Mouse (Mus musculus) granulocyte monocyte progenitor cell, adult 5-6 weeks (primary cell): Measurements from ENCODE around the gene Luc7l3. TPM values are rescaled to one million over a fixed set of nuclear protein-coding genes. Genes with fewer than 3 reads are reported as not detected.
A peak's percentile ranks its signal among the peaks of the same experiment; 100 is the strongest.

Source experiments
- ATAC-seq: replicated peaks from 2 replicates; pipeline ENCODE4 v1.8.0; 2016; ENCODE audit warnings: mild to moderate bottlenecking, moderate TSS enrichment, inconsistent platforms; ENCODE audit not compliant: poor library complexity, severe bottlenecking
- total RNA-seq, 2 experiments: library from RNA; stranded (forward) in 1 of 2; stranded (reverse) in 1 of 2; fragments of 200-712, 200-1000 nt in 1 of 2; fragments of >200 nt in 1 of 2; fragmentation: Nextera tagmentation in 1 of 2; gene quantifications; 2 replicates each; pipeline ENCODE4 v1.2.3; 2014 to 2017

Luc7l3 gene
- total RNA-seq, 2 experiments from 2014 or later: 172 to 335 TPM

- ATAC-seq: no peak
Observed at GRCm38 (mm10) chr11:94314098-94314652, 7.6 kb downstream of the Luc7l3 start.

DNA sequence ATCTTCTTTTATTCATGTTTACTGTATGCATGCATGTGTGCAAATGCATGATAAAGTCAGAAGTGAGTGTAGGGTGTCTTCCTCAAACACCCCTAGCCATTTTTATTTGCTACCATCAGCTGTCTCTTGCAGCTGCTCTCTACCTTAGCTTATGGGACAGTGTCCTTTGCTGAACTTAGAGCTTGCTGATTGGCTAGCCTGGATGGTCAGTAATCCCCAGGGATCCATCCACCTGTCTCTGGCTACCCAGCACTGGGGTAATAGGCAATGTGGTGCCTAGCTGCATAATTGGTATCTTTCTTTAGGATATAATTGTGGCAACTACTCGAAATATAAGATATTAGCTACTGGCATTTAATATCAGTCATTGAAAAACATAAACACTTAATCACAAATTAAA, 9.1 kb downstream of the Luc7l3 start:
- ATAC-seq: no peak

- no peak for ATAC-seq
Observed at GRCm38 (mm10) chr11:94294996-94295845, 26.6 kb downstream of the Luc7l3 start.

DNA sequence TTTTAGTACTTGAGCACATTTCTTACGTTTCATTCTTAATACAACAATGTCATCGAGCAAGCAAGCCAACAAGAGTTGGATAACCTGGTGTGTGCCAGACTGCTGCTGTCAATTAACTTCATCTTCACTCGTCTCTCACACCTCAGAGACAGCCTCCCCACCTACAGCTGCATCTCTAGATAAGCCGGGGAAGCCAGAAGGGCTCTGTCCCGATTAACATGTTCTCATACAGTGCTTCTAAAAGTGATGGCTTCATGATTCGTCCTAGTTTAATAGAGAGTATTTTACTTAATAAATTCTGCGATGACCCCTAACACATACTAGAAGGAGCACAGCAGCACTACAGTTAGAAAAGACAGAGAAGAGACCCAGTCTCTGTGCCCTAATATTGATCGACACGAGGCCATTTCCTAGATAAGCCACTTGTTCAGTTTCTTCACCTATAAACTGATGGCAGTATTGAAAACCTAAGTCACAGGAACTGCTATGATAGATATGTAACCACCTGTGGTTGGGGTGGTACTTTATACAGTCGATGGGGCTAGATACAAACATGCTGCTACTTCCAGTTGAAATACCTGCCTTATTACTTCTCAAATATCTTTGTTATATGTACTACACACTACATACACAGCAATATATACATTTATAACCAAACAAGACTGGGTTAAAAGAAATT, 31.6 kb downstream of the Luc7l3 start:
- no peak for ATAC-seq

GRCm38 (mm10) chr11:94287105-94287504, 34.7 kb downstream of the Luc7l3 start:
- no peak for ATAC-seq

GRCm38 (mm10) chr11:94285886-94286574, 35.8 kb downstream of the Luc7l3 start:
- ATAC-seq: peak; percentile 10; the same call in 1 of the 2 replicates

DNA sequence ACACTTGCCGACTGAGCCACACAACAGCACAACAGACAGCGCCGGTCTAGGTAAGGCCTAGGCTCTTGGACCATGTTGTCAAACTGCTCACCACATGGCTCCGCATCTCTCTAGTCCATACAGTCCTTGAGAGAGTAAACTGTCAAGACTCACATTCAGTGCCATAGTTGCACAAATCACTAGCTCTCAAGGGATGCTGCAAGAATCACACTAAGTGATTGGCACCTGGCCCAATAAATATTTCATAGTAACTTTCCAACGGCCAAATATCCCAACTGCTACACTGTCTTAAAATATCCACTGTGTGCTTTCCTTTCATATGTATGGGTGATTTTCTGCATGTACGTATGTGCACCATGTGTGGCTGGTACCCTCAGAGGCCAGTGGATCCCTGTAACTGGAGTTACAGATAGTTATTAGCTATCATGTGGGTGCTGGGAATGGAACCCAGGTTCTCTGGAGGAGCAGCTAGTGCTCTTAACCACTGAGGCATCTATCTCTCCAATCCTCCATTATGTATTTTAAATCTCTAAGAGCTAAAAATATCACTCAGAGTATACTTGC, 38.2 kb downstream of the Luc7l3 start:
- no peak for ATAC-seq

DNA sequence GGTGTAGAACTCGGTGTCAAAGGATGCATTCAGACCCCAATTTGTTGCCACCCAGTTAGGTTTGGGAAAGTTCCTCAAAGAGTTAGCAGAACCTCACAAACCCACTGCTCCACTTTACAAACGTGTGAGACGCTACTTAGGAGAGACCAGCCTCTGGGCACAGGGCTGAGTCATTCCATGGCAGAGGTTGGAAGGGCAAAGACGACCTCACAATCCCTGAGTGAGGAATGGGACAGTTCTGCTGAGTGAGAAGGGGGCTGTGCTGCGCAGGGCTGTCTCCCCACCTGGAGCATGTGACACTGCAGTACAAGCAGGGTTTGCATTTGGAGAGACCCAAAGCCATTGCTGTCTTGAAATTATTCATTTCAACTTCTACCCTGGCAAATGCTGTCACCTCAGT, 39.5 kb downstream of the Luc7l3 start:
- ATAC-seq: no peak

DNA sequence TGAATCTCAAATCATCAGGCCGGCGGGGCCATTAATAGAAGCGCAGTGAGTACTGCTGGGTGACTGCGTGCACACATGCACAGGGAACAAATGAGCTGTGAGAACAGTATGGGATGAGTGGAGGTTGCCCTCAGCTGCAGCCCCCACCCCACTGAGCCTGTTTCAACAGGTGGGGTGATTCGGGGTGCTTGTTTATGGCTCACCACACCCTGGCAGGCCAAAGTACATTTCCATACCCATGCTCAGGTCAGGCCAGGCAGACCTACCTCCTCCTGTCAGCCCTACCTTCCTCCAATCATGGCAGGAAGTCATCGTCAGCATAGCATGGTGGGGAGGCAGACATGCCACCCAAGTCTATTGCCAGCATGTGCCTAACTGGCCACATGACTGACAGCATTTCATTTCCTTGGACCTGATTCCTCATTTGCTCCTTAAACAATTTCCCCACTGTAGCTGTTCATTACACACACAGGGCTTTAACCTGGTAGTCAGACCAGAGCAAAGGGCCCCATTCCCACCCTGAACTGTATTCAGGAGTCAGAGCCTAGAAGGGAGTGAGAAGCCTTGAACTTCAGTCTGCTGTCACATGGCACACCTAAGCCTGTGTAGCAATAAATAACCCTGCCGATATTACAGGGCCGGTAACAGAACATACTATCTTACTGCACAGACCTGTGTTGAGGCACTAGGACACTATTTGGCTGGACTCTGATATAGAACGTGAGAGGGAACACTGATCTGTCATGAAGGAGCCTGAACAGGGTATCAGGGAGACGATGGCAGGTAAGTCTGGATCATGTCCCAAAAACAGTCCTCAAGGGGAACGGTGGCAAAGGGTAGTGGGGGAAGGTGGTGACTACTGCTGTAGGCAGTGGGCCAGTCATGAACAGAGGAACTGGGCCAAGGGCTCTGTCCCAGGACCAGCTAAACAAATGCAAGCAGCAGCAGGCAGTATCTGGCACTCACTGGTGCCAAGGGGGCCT, 40.3 kb downstream of the Luc7l3 start, which contains the start of gene Gm21885:
Gene Gm21885 (plus strand): TSS at position 675 of the 983 bp plus-strand sequence.
- no peak for ATAC-seq

DNA sequence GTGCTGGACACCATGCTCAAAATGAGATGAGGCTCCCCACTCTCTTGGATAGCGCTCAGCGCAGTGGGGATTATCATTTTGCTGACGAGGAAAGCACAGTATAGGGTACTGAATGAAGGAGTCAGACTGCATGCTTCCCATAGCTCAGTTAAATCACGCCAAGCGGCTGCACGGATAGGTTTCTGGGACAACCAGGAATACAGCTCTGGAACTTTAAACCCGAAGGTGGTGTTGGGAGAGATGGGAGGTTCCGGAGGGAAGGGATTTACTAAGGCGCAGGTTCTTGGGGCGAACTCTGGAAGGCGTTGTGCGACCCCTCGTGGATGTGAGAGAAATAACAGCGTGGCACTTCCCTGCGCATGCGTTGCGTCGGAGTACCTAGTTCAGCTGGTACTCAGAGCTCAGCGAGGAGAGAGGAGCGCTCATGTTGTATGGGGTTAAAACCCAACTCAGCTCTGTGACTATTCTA, 44.9 kb downstream of the Luc7l3 start:
- peak; percentile 87 for ATAC-seq

- no peak for ATAC-seq
Observed at GRCm38 (mm10) chr11:94275686-94276085, 46.1 kb downstream of the Luc7l3 start.

- ATAC-seq: no peak
Observed at GRCm38 (mm10) chr11:94275226-94275625, 46.6 kb downstream of the Luc7l3 start.

DNA sequence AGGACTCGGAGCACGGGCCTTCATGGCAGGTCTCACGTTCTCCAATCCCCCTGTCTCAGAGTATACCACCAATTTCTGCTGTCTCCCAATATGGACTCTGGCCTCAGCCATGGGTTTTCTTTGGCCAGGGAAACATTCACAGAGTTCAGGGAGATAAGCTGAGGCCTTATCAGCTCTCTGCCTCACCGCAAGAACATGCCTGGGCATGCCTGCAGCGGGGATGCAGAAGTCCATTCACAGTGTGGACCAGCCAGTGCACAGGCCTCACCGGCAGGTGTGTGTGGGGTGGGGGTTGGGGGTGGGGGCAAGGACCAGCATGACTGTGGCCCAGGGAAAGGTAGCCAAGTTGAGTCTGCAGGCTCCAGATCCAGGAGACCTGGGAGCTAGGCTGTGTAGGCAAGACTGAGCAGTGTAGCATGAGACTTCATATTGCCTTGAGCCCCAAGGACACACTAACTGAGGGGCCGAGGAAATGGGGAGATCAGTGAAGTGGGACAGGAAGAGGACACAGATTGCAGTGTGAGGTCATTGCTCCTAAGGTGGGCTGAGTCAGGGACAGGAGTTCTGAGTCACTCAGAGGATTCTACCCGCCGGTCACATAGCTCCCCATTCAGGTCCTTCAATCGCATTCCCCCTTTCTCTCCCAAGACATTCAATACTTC, 47.5 kb downstream of the Luc7l3 start:
- ATAC-seq: no peak

GRCm38 (mm10) chr11:94272960-94273927, 48.5 kb downstream of the Luc7l3 start:
- ATAC-seq: no peak

- no peak; the same call in 1 of the 2 replicates for ATAC-seq
Observed at GRCm38 (mm10) chr11:94271015-94271414, 50.8 kb downstream of the Luc7l3 start.

- no peak for ATAC-seq
Observed at GRCm38 (mm10) chr11:94269906-94270305, 51.9 kb downstream of the Luc7l3 start.

GRCm38 (mm10) chr11:94268761-94269160, 53.0 kb downstream of the Luc7l3 start:
- ATAC-seq: no peak
